Mouse (Mus musculus) forebrain, embryonic 10.5 days (tissue): ENCODE measurements around the gene Gm21860. TPM values are rescaled to one million over a fixed set of nuclear protein-coding genes. Genes with fewer than 3 reads are reported as not detected.

Source experiments
- polyA plus RNA-seq: library from polyadenylated mRNA; unstranded; fragments of >200 nt; fragmentation: Nextera tagmentation; extraction: Ambion mirVana; gene quantifications from 2 replicates; pipeline ENCODE4 v1.2.1, GENCODE M21; 2016

Gene Gm21860
- polyA plus RNA-seq, 1 experiment from 2014 or later = not detected

Other genes starting within 250 kb of the Gm21860 start
- gene Gm47283, start 29.9 kb upstream of the Gm21860 start, polyA plus RNA-seq = not detected in 2 replicates
- not detected in 2 replicates for gene Gm21748, start 84.4 kb upstream of the Gm21860 start, polyA plus RNA-seq